Mouse (Mus musculus) hindbrain, embryonic 11.5 days (tissue): ENCODE data around the gene C4b. TPM values are rescaled to one million over a fixed set of nuclear protein-coding genes. Genes with fewer than 3 reads are reported as not detected.
"Not testable (repeated sequence)": the region's sequence is repeated elsewhere in the genome, so short reads cannot be mapped to it uniquely, and the experiment has no call there.

Source experiments
- ATAC-seq: fragments of 200-750 bp; cut with Nextera tagmentation; 2 replicates; pipeline ENCODE4 v1.8.0; 2017; ENCODE audit warnings: mild to moderate bottlenecking, moderate TSS enrichment, moderate library complexity; ENCODE audit not compliant: low FRiP score
- DNase-seq: peaks from one replicate; pipeline ENCODE4 v3.0.0-alpha.2; 2015; ENCODE audit warnings: low spot score
- H3K27ac ChIP-seq: fragments of 300-500 bp; sonication (generic); 2 replicates; pipeline ENCODE4 v1.5.1; 2014; ENCODE audit warnings: mild to moderate bottlenecking, low read depth, low read length
- H3K27me3 ChIP-seq: fragments of 300-500 bp; sonication (generic); 2 replicates; pipeline ENCODE4 v1.6.1; 2014; ENCODE audit warnings: mild to moderate bottlenecking, low read length, moderate library complexity, mixed read lengths; ENCODE audit not compliant: control insufficient read depth, insufficient read depth
- H3K36me3 ChIP-seq: fragments of 300-500 bp; sonication (generic); 2 replicates; pipeline ENCODE4 v1.6.1; 2014; ENCODE audit warnings: mild to moderate bottlenecking, low read length, moderate library complexity, mixed read lengths; ENCODE audit not compliant: control insufficient read depth, insufficient read depth
- H3K4me1 ChIP-seq: fragments of 300-500 bp; sonication (generic); replicated peaks from 2 replicates; pipeline ENCODE4 v1.6.1; 2014; ENCODE audit warnings: low read length, mixed read lengths; ENCODE audit not compliant: control insufficient read depth, insufficient read depth
- H3K4me2 ChIP-seq: fragments of 300-500 bp; sonication (generic); replicated peaks from 2 replicates; pipeline ENCODE4 v1.6.1; 2014; ENCODE audit warnings: mild to moderate bottlenecking, low read depth, low read length
- H3K4me3 ChIP-seq: fragments of 300-500 bp; sonication (generic); 2 replicates; pipeline ENCODE4 v1.5.1; 2014; ENCODE audit warnings: low read depth, low read length
- H3K9ac ChIP-seq: fragments of 300-500 bp; sonication (generic); 2 replicates; pipeline ENCODE4 v1.6.1; 2014; ENCODE audit warnings: low read depth, low read length
- H3K9me3 ChIP-seq: fragments of 300-500 bp; sonication (generic); 2 replicates; pipeline ENCODE4 v1.6.1; 2016; ENCODE audit warnings: low read length; ENCODE audit not compliant: control insufficient read depth
- WGBS: fragments of 180-500 bp; shearing (Covaris S2); extraction: QIAGEN DNeasy Blood & Tissue Kit; methylation state at CpG from one replicate; pipeline ENCODE4 v1.1.7; 2014; 5-methylcytosine and 5-hydroxymethylcytosine counted together
- polyA plus RNA-seq: library from polyadenylated mRNA; unstranded; fragments of >200 nt; fragmentation: Nextera tagmentation; extraction: Ambion mirVana; gene quantifications from 2 replicates; pipeline ENCODE4 v1.2.1, GENCODE M21; 2014

Gene C4b
- polyA plus RNA-seq = not detected in 2 replicates

GRCm38 (mm10) chr17:34743719-34744118 is at the start of gene C4b:
TSS of gene C4b (minus strand) at chr17:34743882.
- no peak within 1 kb of the TSS for H3K9ac ChIP-seq
- no peak within 1 kb of the TSS for H3K27ac ChIP-seq
- H3K27me3 ChIP-seq = no peaks in the 10 kb centered on the region
- H3K4me3 ChIP-seq = no peak within 1 kb of the TSS
- 85% methylated on average over 7 of the region's 7 CpGs for WGBS
- H3K9me3 ChIP-seq = no peaks in the 10 kb centered on the region
- no peaks in the 10 kb centered on the region for H3K4me1 ChIP-seq
- ATAC-seq = no peak
- no peak within 1 kb of the TSS for H3K4me2 ChIP-seq
- no peaks in the 10 kb centered on the region for H3K36me3 ChIP-seq
- no peak for DNase-seq

GRCm38 (mm10) chr17:34777680-34778325 is 34.1 kb upstream of the C4b start:
- ATAC-seq (no peak), DNase-seq (no peak)
- H3K27me3 ChIP-seq = no peaks in the 10 kb centered on the region
- H3K4me1 ChIP-seq = no peaks in the 10 kb centered on the region
- H3K9me3 ChIP-seq = no peaks in the 10 kb centered on the region; the same call in 1 of the 2 replicates
- H3K36me3 ChIP-seq = no peaks in the 10 kb centered on the region
- H3K4me3 ChIP-seq = no peak overlapping the region
- H3K27ac ChIP-seq = no peak overlapping the region
- WGBS = 86% methylated on average over 9 of the region's 9 CpGs
- H3K9ac ChIP-seq = no peak overlapping the region
- H3K4me2 ChIP-seq = no peak overlapping the region

- H3K9ac ChIP-seq = no peak overlapping the region
- H3K4me2 ChIP-seq = no peak overlapping the region
- H3K4me3 ChIP-seq = no peak overlapping the region
- H3K4me1 ChIP-seq = no peaks in the 10 kb centered on the region
- no peaks in the 10 kb centered on the region for H3K27me3 ChIP-seq
- no peaks in the 10 kb centered on the region for H3K9me3 ChIP-seq
- H3K27ac ChIP-seq = no peak overlapping the region
- ATAC-seq (no peak), DNase-seq (no peak)
- no peaks in the 10 kb centered on the region for H3K36me3 ChIP-seq
- WGBS = 77% methylated on average over 3 of the region's 3 CpGs
Measured at GRCm38 (mm10) chr17:34761471-34761870, 17.8 kb upstream of the C4b start.

- Histone ChIP-seq H3K4me2 (no peak overlapping the region), H3K27me3 (no peaks in the 10 kb centered on the region), H3K4me1 (no peaks in the 10 kb centered on the region), H3K4me3 (no peak overlapping the region), H3K9me3 (peaks cover 5% of the 10 kb centered on the region; the same call in 1 of the 2 replicates), H3K27ac (no peak overlapping the region), H3K9ac (no peak overlapping the region), H3K36me3 (no peaks in the 10 kb centered on the region)
- ATAC-seq (no peak), DNase-seq (no peak)
- WGBS = 78% methylated on average over 5 of the region's 5 CpGs
Measured at GRCm38 (mm10) chr17:34746531-34746930, 2.8 kb upstream of the C4b start.

- H3K4me3 ChIP-seq, H3K36me3 ChIP-seq, H3K9ac ChIP-seq, ATAC-seq, H3K27ac ChIP-seq, H3K4me2 ChIP-seq, H3K27me3 ChIP-seq, H3K4me1 ChIP-seq, H3K9me3 ChIP-seq, DNase-seq: not testable (repeated sequence)
- WGBS = 96% methylated on average over 4 of the region's 4 CpGs
Measured at GRCm38 (mm10) chr17:34745166-34745565, 1.5 kb upstream of the C4b start.

DNA sequence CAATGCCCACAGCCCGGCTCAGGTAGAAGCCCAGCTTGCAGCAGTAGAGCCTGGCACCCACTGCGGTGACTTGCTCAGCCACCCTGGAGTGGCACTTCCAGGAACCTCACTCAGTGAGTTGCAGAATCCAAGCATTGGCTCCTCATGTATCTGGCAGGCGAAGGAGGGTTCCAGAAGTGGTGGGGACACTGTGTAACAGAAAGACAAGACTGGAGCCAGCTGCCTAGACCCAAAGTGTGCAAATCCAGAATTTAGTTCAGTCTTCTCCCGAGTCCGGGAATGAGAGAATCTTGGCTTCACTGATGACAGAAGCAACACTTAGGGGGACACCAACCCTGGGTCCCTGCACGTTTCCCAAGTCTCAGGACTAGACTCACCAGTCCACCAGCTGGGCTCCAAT is 929 bp upstream of the C4b start:
- not testable (repeated sequence) for H3K9me3 ChIP-seq, H3K4me1 ChIP-seq, H3K4me2 ChIP-seq, H3K4me3 ChIP-seq, DNase-seq, ATAC-seq, H3K36me3 ChIP-seq, H3K9ac ChIP-seq, H3K27me3 ChIP-seq, H3K27ac ChIP-seq
- 89% methylated on average over 5 of the region's 6 CpGs for WGBS

GRCm38 (mm10) chr17:34744206-34744605 is 524 bp upstream of the C4b start:
- no peak overlapping the region for H3K9ac ChIP-seq
- DNase-seq (no peak), ATAC-seq (no peak)
- H3K4me1 ChIP-seq = no peaks in the 10 kb centered on the region
- H3K4me3 ChIP-seq = no peak overlapping the region
- H3K4me2 ChIP-seq = no peak overlapping the region
- no peaks in the 10 kb centered on the region for H3K36me3 ChIP-seq
- no peak overlapping the region for H3K27ac ChIP-seq
- peaks cover 3% of the 10 kb centered on the region; the same call in 1 of the 2 replicates for H3K9me3 ChIP-seq
- 81% methylated on average over 6 of the region's 6 CpGs for WGBS
- H3K27me3 ChIP-seq = no peaks in the 10 kb centered on the region

DNA sequence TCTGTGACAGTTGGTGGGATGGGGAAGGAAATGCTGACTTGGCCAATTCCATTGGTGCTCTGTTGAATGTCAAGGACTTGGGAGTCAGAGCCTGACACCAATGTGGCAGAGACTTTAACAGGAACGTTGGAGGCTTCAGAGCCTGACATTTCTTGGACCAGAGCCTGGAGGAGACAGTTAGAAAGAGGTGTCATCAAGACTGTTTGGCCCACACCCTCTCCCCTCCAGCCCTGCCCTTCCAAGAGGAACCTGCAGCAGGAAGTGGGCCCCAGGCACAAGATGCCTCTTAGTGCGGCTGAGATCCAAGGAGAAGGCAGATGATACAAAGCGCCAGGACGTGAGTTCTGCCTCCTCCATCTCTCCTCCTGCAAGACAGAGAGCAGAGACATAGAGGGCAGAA is 3.4 kb downstream of the C4b start:
- no peak overlapping the region for H3K4me2 ChIP-seq
- 75% methylated on average over 4 of the region's 4 CpGs for WGBS
- no peaks in the 10 kb centered on the region for H3K36me3 ChIP-seq
- H3K4me1 ChIP-seq = no peaks in the 10 kb centered on the region
- DNase-seq = no peak
- no peaks in the 10 kb centered on the region for H3K9me3 ChIP-seq
- no peak overlapping the region for H3K9ac ChIP-seq
- no peaks in the 10 kb centered on the region for H3K27me3 ChIP-seq
- no peak for ATAC-seq
- H3K27ac ChIP-seq = no peak overlapping the region
- no peak overlapping the region for H3K4me3 ChIP-seq

- not testable (repeated sequence) for H3K36me3 ChIP-seq, H3K9me3 ChIP-seq, H3K4me1 ChIP-seq, DNase-seq, H3K4me3 ChIP-seq, ATAC-seq, H3K27ac ChIP-seq, H3K9ac ChIP-seq, H3K4me2 ChIP-seq, H3K27me3 ChIP-seq
- WGBS = 85% methylated on average over 7 of the region's 7 CpGs
Measured at GRCm38 (mm10) chr17:34739708-34740107, 4.0 kb downstream of the C4b start.
